8 mouse cellular contexts compared by ENCODE assay signal in genomic region chr17:33980181-33981035, GRCm38 (mm10). TPM values are rescaled to one million over a fixed set of nuclear protein-coding genes. Genes with fewer than 3 reads are reported as not detected.
DNase-seq lines count a peak whose midpoint lies in the region; ATAC-seq lines count a peak whose summit lies in the region.

No protein-coding gene starts in this region.

- peak overlapping the region; percentile 29 for H3K4me2 ChIP-seq in heart, embryonic 11.5 days
- no peak overlapping the region for H3K4me2 ChIP-seq in forebrain, embryonic 14.5 days (ENCODE audit: low read length)
- no peak overlapping the region for H3K4me2 ChIP-seq in liver, embryonic 16.5 days (ENCODE audit: low read depth, low read length)

- no peak overlapping the region for H3K4me3 ChIP-seq in heart, embryonic 11.5 days (ENCODE audit: low read depth, low read length)
- H3K4me3 ChIP-seq in forebrain, embryonic 14.5 days (ENCODE audit: low read depth, low read length): no peak overlapping the region
- H3K4me3 ChIP-seq in liver, embryonic 16.5 days (ENCODE audit: low read depth, low read length): no peak overlapping the region

- no peaks in the 10 kb centered on the region for H3K9me3 ChIP-seq in heart, embryonic 11.5 days (replicated peaks; ENCODE audit: control insufficient read depth, low read length)
- H3K9me3 ChIP-seq in forebrain, embryonic 14.5 days (replicated peaks; ENCODE audit: control insufficient read depth, low read length): no peaks in the 10 kb centered on the region
- H3K9me3 ChIP-seq in liver, embryonic 16.5 days (replicated peaks; ENCODE audit: control insufficient read depth, low read length): no peaks in the 10 kb centered on the region

- peaks cover 12% of the 10 kb centered on the region for H3K4me1 ChIP-seq in heart, embryonic 11.5 days (ENCODE audit: control insufficient read depth, insufficient read depth, low read length)
- H3K4me1 ChIP-seq in forebrain, embryonic 14.5 days (ENCODE audit: control insufficient read depth, insufficient read depth, low read length): no peaks in the 10 kb centered on the region
- peaks cover 26% of the 10 kb centered on the region for H3K4me1 ChIP-seq in liver, embryonic 16.5 days (ENCODE audit: control insufficient read depth, low read depth, low read length)

- H3K9ac ChIP-seq in heart, embryonic 11.5 days (ENCODE audit: low read depth, low read length): no peak overlapping the region
- no peak overlapping the region for H3K9ac ChIP-seq in forebrain, embryonic 14.5 days (ENCODE audit: low read length)
- H3K9ac ChIP-seq in liver, embryonic 16.5 days (ENCODE audit: low read depth, low read length): no peak overlapping the region

- no peaks in the 10 kb centered on the region for H3K36me3 ChIP-seq in heart, embryonic 11.5 days (ENCODE audit: control insufficient read depth, insufficient read depth, low read length)
- H3K36me3 ChIP-seq in forebrain, embryonic 14.5 days (ENCODE audit: control insufficient read depth, insufficient read depth, low read length): no peaks in the 10 kb centered on the region
- H3K36me3 ChIP-seq in liver, embryonic 16.5 days (ENCODE audit: control insufficient read depth, insufficient read depth): no peaks in the 10 kb centered on the region

- 0 out of 2 replicates have a peak overlapping the region, but pooled peaks have one; percentile 22 for H3K27ac ChIP-seq in heart, embryonic 11.5 days (ENCODE audit: low read depth, low read length)
- H3K27ac ChIP-seq in forebrain, embryonic 14.5 days (ENCODE audit: low read depth, low read length): no peak overlapping the region
- peak overlapping the region; percentile 64 for H3K27ac ChIP-seq in liver, embryonic 16.5 days (ENCODE audit: low read length)

- ATAC-seq in heart, embryonic 11.5 days (replicated peaks; ENCODE audit: insufficient number of reproducible peaks, low FRiP score, low TSS enrichment): no peak
- ATAC-seq in forebrain, embryonic 14.5 days: peak; percentile 4; the same call in 1 of the 2 replicates
- no peak for ATAC-seq in liver, embryonic 16.5 days (ENCODE audit: low read depth)
- ATAC-seq in megakaryocyte progenitor cell, adult 5-6 weeks (replicated peaks; ENCODE audit: poor library complexity): no peak

- intact Hi-C loops in heart, postnatal 25 days (cut with DNase I): no loop called here

- no peak for DNase-seq in heart, postnatal 25 days (ENCODE audit: low spot score)
- DNase-seq in ES-CJ7 (ENCODE audit: low read depth, low spot score): peak; percentile 71
- no peak for DNase-seq in forebrain, embryonic 14.5 days (ENCODE audit: low spot score)
- DNase-seq in frontal cortex, postnatal 36 days (ENCODE audit: low spot score in 2 of 2): no peak
- DNase-seq in thymus, postnatal 36 days: no peak

- WGBS in heart, embryonic 11.5 days (ENCODE audit: insufficient replicate concordance): 74% methylated on average over 19 of the region's 19 CpGs
- 79% methylated on average over 19 of the region's 19 CpGs for WGBS in forebrain, embryonic 14.5 days
- 71% methylated on average over 19 of the region's 19 CpGs for WGBS in liver, embryonic 16.5 days (ENCODE audit: insufficient replicate concordance)

- H3K27me3 ChIP-seq in heart, embryonic 11.5 days (ENCODE audit: control insufficient read depth, insufficient read depth, low read length): peaks cover 42% of the 10 kb centered on the region
- peaks cover 26% of the 10 kb centered on the region for H3K27me3 ChIP-seq in forebrain, embryonic 14.5 days (replicated peaks; ENCODE audit: control insufficient read depth, insufficient read depth, low read length)
- peaks cover 15% of the 10 kb centered on the region for H3K27me3 ChIP-seq in liver, embryonic 16.5 days (ENCODE audit: control insufficient read depth, insufficient read depth, low read depth, low read length)

RNA-seq across cellular contexts. Expression of gene H2-K1, which starts 19.7 kb away (rescaled TPM):
- 13.8 and 13.9 TPM in 2 replicates for polyA plus RNA-seq in heart, embryonic 11.5 days (2014; fragmentation: Nextera tagmentation; extraction: Ambion mirVana)
- total RNA-seq in heart, postnatal 25 days (2021): 10 to 100 TPM; 59.9 to 88.2 TPM
- 11.6 and 14.2 TPM in 2 replicates for polyA plus RNA-seq in forebrain, embryonic 14.5 days (2014; fragmentation: Nextera tagmentation; extraction: Ambion mirVana)
- 126 and 139 TPM in 2 replicates for polyA plus RNA-seq in liver, embryonic 16.5 days (2015; fragmentation: Nextera tagmentation; extraction: Ambion mirVana)
- 914 and 1,011 TPM in 2 replicates for total RNA-seq in megakaryocyte progenitor cell, adult 5-6 weeks (2015)
- 697 and 748 TPM in 2 replicates for total RNA-seq in megakaryocyte progenitor cell, adult 5-6 weeks (2017)

RNA-seq across cellular contexts. Expression of gene Rps18, which starts 24.6 kb away (rescaled TPM):
- polyA plus RNA-seq in heart, embryonic 11.5 days (2014; fragmentation: Nextera tagmentation; extraction: Ambion mirVana): 1,135 and 1,150 TPM in 2 replicates
- total RNA-seq in heart, postnatal 25 days (2021): 100 to 1,000 TPM; 408 to 435 TPM
- 1,022 and 1,419 TPM in 2 replicates for polyA plus RNA-seq in forebrain, embryonic 14.5 days (2014; fragmentation: Nextera tagmentation; extraction: Ambion mirVana)
- 904 and 1,002 TPM in 2 replicates for polyA plus RNA-seq in liver, embryonic 16.5 days (2015; fragmentation: Nextera tagmentation; extraction: Ambion mirVana)
- 3,964 and 4,103 TPM in 2 replicates for total RNA-seq in megakaryocyte progenitor cell, adult 5-6 weeks (2015)
- total RNA-seq in megakaryocyte progenitor cell, adult 5-6 weeks (2017): 1,202 and 1,622 TPM in 2 replicates

RNA-seq across cellular contexts. Expression of gene Vps52, which starts 24.8 kb away (rescaled TPM):
- 28.1 and 29.5 TPM in 2 replicates for polyA plus RNA-seq in heart, embryonic 11.5 days (2014; fragmentation: Nextera tagmentation; extraction: Ambion mirVana)
- 10 to 100 TPM; 39.2 to 39.4 TPM for total RNA-seq in heart, postnatal 25 days (2021)
- 41.6 and 50.4 TPM in 2 replicates for polyA plus RNA-seq in forebrain, embryonic 14.5 days (2014; fragmentation: Nextera tagmentation; extraction: Ambion mirVana)
- 21.3 and 21.9 TPM in 2 replicates for polyA plus RNA-seq in liver, embryonic 16.5 days (2015; fragmentation: Nextera tagmentation; extraction: Ambion mirVana)
- 16.6 and 19.1 TPM in 2 replicates for total RNA-seq in megakaryocyte progenitor cell, adult 5-6 weeks (2015)
- 13.7 and 15.7 TPM in 2 replicates for total RNA-seq in megakaryocyte progenitor cell, adult 5-6 weeks (2017)

RNA-seq across cellular contexts. Expression of gene B3galt4, which starts 29.1 kb away (rescaled TPM):
- 2.8 and 5.9 TPM in 2 replicates for polyA plus RNA-seq in heart, embryonic 11.5 days (2014; fragmentation: Nextera tagmentation; extraction: Ambion mirVana)
- total RNA-seq in heart, postnatal 25 days (2021): 1 to 10 TPM; 1.7 to 1.9 TPM
- polyA plus RNA-seq in forebrain, embryonic 14.5 days (2014; fragmentation: Nextera tagmentation; extraction: Ambion mirVana): 6.0 and 6.7 TPM in 2 replicates
- polyA plus RNA-seq in liver, embryonic 16.5 days (2015; fragmentation: Nextera tagmentation; extraction: Ambion mirVana): 2.2 and 2.3 TPM in 2 replicates
- total RNA-seq in megakaryocyte progenitor cell, adult 5-6 weeks (2015): 1.1 and 2.7 TPM in 2 replicates
- total RNA-seq in megakaryocyte progenitor cell, adult 5-6 weeks (2017): 5.8 and 7.6 TPM in 2 replicates

RNA-seq across cellular contexts. Expression of gene Wdr46, which starts 39.9 kb away (rescaled TPM):
- 18.3 and 19.7 TPM in 2 replicates for polyA plus RNA-seq in heart, embryonic 11.5 days (2014; fragmentation: Nextera tagmentation; extraction: Ambion mirVana)
- total RNA-seq in heart, postnatal 25 days (2021): 10 to 100 TPM in 1 of 2 experiments, 1 to 10 TPM in 1; 9.3 to 10.2 TPM
- 10.5 and 14.6 TPM in 2 replicates for polyA plus RNA-seq in forebrain, embryonic 14.5 days (2014; fragmentation: Nextera tagmentation; extraction: Ambion mirVana)
- polyA plus RNA-seq in liver, embryonic 16.5 days (2015; fragmentation: Nextera tagmentation; extraction: Ambion mirVana): 12.2 and 13.4 TPM in 2 replicates
- total RNA-seq in megakaryocyte progenitor cell, adult 5-6 weeks (2015): 43.7 and 53.1 TPM in 2 replicates
- total RNA-seq in megakaryocyte progenitor cell, adult 5-6 weeks (2017): 64.4 and 65.4 TPM in 2 replicates
